Mouse (Mus musculus) liver, embryonic 14.5 days (tissue): ENCODE results near the gene Sept5. TPM values are rescaled to one million over a fixed set of nuclear protein-coding genes. Genes with fewer than 3 reads are reported as not detected.

Experiments used
- ATAC-seq: fragments of 200-750 bp; cut with Nextera tagmentation; 2 replicates; pipeline ENCODE4 v1.8.0; 2017; ENCODE audit warnings: moderate number of reproducible peaks, mild to moderate bottlenecking, moderate library complexity; ENCODE audit not compliant: insufficient read depth
- DNase-seq, 3 experiments: peaks; one replicate each; pipeline ENCODE4 v3.0.0-alpha.2; 2012 to 2013; ENCODE audit warnings: low read depth in 3 of 3, low spot score in 3 of 3
- H3K27ac ChIP-seq: fragments of 300-500 bp; sonication (generic); 2 replicates; pipeline ENCODE4 v1.5.1; 2014; ENCODE audit warnings: moderate library complexity, mild to moderate bottlenecking, control low read depth, inconsistent platforms
- H3K27me3 ChIP-seq: fragments of 300-500 bp; sonication (generic); 2 replicates; pipeline ENCODE4 v1.6.1; 2014; ENCODE audit warnings: mild to moderate bottlenecking, low read length, moderate library complexity; ENCODE audit not compliant: control insufficient read depth, insufficient read depth
- H3K36me3 ChIP-seq: fragments of 300-500 bp; sonication (generic); replicated peaks from 2 replicates; pipeline ENCODE4 v1.6.1; 2014; ENCODE audit warnings: low read depth; ENCODE audit not compliant: control insufficient read depth, insufficient read depth
- H3K4me1 ChIP-seq, 2 experiments: fragments of 200-500 bp in 1 of 2; fragments of 300-500 bp in 1 of 2; sonication (generic) in 1 of 2; replicated peaks; 2 replicates each; pipeline ENCODE4 v1.6.1; 2012 to 2014; ENCODE audit warnings: antibody characterized with exemption in 1 of 2, inconsistent platforms in 1 of 2, low read length in 1 of 2; ENCODE audit not compliant: control insufficient read depth in 2 of 2, insufficient read depth in 2 of 2
- H3K4me2 ChIP-seq: fragments of 300-500 bp; sonication (generic); 2 replicates; pipeline ENCODE4 v1.6.1; 2014; ENCODE audit warnings: low read depth, mild to moderate bottlenecking, control low read depth, moderate library complexity
- H3K4me3 ChIP-seq, 2 experiments: fragments of 200-500 bp in 1 of 2; fragments of 300-500 bp in 1 of 2; sonication (generic) in 1 of 2; 2 replicates each; pipeline ENCODE4 v1.5.1; 2012 to 2014; ENCODE audit warnings: low read depth in 2 of 2, low read length in 2 of 2, mild to moderate bottlenecking in 2 of 2, control low read depth in 1 of 2, inconsistent platforms in 1 of 2, moderate library complexity in 1 of 2; ENCODE audit not compliant: insufficient read depth in 1 of 2
- H3K9ac ChIP-seq: fragments of 300-500 bp; sonication (generic); replicated peaks from 2 replicates; pipeline ENCODE4 v1.6.1; 2014; ENCODE audit warnings: mild to moderate bottlenecking, control low read depth, moderate library complexity
- H3K9me3 ChIP-seq: fragments of 300-500 bp; sonication (generic); 2 replicates; pipeline ENCODE4 v1.6.1; 2016; ENCODE audit warnings: low read length, mixed read lengths; ENCODE audit not compliant: control insufficient read depth
- CTCF ChIP-seq: IDR thresholded peaks from 2 replicates; pipeline ENCODE4 v1.5.1; 2016; ENCODE audit warnings: antibody characterized with exemption, low read depth, control low read depth
- EP300 ChIP-seq: IDR thresholded peaks from 2 replicates; pipeline ENCODE4 v1.6.1; 2016; ENCODE audit warnings: antibody characterized with exemption, low read depth
- WGBS: fragments of 180-500 bp; shearing (Covaris S2); extraction: QIAGEN DNeasy Blood & Tissue Kit; methylation state at CpG from one replicate; pipeline ENCODE4 v1.1.7; 2014; ENCODE audit not compliant: insufficient replicate concordance; 5-methylcytosine and 5-hydroxymethylcytosine counted together
- polyA plus RNA-seq, 2 experiments: library from polyadenylated mRNA; depleted of rRNA in 1 of 2; stranded (reverse) in 1 of 2; unstranded in 1 of 2; fragments of >200 nt; fragmentation: Nextera tagmentation in 1 of 2; extraction: Ambion mirVana in 1 of 2; gene quantifications; 2 replicates each; pipeline versions ENCODE4 v1.2.1 to v1.2.3; 2012 to 2014

Gene Sept5
- polyA plus RNA-seq, 2 experiments = 1.6 to 2.2 TPM

- no peak for TF ChIP-seq EP300
- TF ChIP-seq CTCF = no peak
- ATAC-seq = no peak
- DNase-seq = no peak
Measured at GRCm38 (mm10) chr16:18620601-18621361, 9.0 kb downstream of the Sept5 start.

GRCm38 (mm10) chr16:18620201-18620600 is 9.6 kb downstream of the Sept5 start:
- peaks cover 65% of the 10 kb centered on the region for H3K27me3 ChIP-seq
- no peaks in the 10 kb centered on the region for H3K9me3 ChIP-seq
- DNase-seq (no peak), ATAC-seq (no peak)
- H3K4me1 ChIP-seq = peaks cover 0 to 5% of the 10 kb centered on the region in 2 experiments; a peak in 2 of 4 replicates
- no peak overlapping the region for H3K27ac ChIP-seq
- no peaks in the 10 kb centered on the region for H3K36me3 ChIP-seq
- H3K4me2 ChIP-seq = no peak overlapping the region
- WGBS = 30% methylated on average over 6 of the region's 6 CpGs
- H3K4me3 ChIP-seq = no peak overlapping the region
- H3K9ac ChIP-seq = no peak overlapping the region
- TF ChIP-seq CTCF (no peak), EP300 (no peak)

More at GRCm38 (mm10) chr16:18620601-18621361, 9.0 kb downstream of the Sept5 start:
- no peaks in the 10 kb centered on the region for H3K9me3 ChIP-seq
- no peaks in the 10 kb centered on the region for H3K36me3 ChIP-seq
- no peak overlapping the region for H3K9ac ChIP-seq
- H3K4me1 ChIP-seq = peaks cover 0 to 5% of the 10 kb centered on the region in 2 experiments; a peak in 2 of 4 replicates
- H3K27ac ChIP-seq = no peak overlapping the region
- WGBS = 1% methylated on average over 74 of the region's 74 CpGs
- peaks cover 71% of the 10 kb centered on the region for H3K27me3 ChIP-seq
- peak overlapping the region; percentile 43 for H3K4me2 ChIP-seq
- H3K4me3 ChIP-seq = peak overlapping the region; percentile 16 to 29; a peak in 3 of 4 replicates

GRCm38 (mm10) chr16:18619110-18619509 is 10.6 kb downstream of the Sept5 start:
- Histone ChIP-seq H3K27ac (no peak overlapping the region), H3K4me2 (no peak overlapping the region), H3K4me1 (peaks cover 0 to 5% of the 10 kb centered on the region in 2 experiments; a peak in 2 of 4 replicates), H3K4me3 (no peak overlapping the region), H3K9ac (no peak overlapping the region), H3K27me3 (peaks cover 54% of the 10 kb centered on the region), H3K9me3 (no peaks in the 10 kb centered on the region), H3K36me3 (no peaks in the 10 kb centered on the region)
- WGBS = 21% methylated on average over 4 of the region's 4 CpGs
- no peak for TF ChIP-seq CTCF
- no peak for TF ChIP-seq EP300
- no peak for DNase-seq
- ATAC-seq = no peak

GRCm38 (mm10) chr16:18618297-18618696 is 11.5 kb downstream of the Sept5 start:
- H3K4me1 ChIP-seq = peaks cover 0 to 5% of the 10 kb centered on the region in 2 experiments; a peak in 2 of 4 replicates

GRCm38 (mm10) chr16:18617370-18618065 is 12.2 kb downstream of the Sept5 start:
- DNase-seq (peak; percentile 44 to 62 (median 56)), ATAC-seq (peak; percentile 57)
- 2% methylated on average over 27 of the region's 27 CpGs for WGBS
- no peak overlapping the region for H3K27ac ChIP-seq
- H3K9me3 ChIP-seq = no peaks in the 10 kb centered on the region
- H3K4me1 ChIP-seq = peaks cover 0 to 5% of the 10 kb centered on the region in 2 experiments; a peak in 2 of 4 replicates
- H3K9ac ChIP-seq = no peak overlapping the region
- H3K4me3 ChIP-seq = peak overlapping the region in 1 of 2 experiments; percentile 45; a peak in 2 of 4 replicates
- TF ChIP-seq EP300 (no peak), CTCF (peak; percentile 92)
- peak overlapping the region; percentile 37 for H3K4me2 ChIP-seq
- H3K27me3 ChIP-seq = peaks cover 38% of the 10 kb centered on the region
- no peaks in the 10 kb centered on the region for H3K36me3 ChIP-seq

More at GRCm38 (mm10) chr16:18618297-18618696, 11.5 kb downstream of the Sept5 start:
- no peak overlapping the region for H3K4me2 ChIP-seq
- H3K9ac ChIP-seq = no peak overlapping the region
- ATAC-seq = no peak
- WGBS = 47% methylated on average over 2 of the region's 2 CpGs
- H3K27me3 ChIP-seq = peaks cover 46% of the 10 kb centered on the region
- no peak overlapping the region for H3K4me3 ChIP-seq
- H3K27ac ChIP-seq = no peak overlapping the region
- no peaks in the 10 kb centered on the region for H3K36me3 ChIP-seq
- H3K9me3 ChIP-seq = no peaks in the 10 kb centered on the region
- no peak for TF ChIP-seq EP300
- no peak for TF ChIP-seq CTCF
- DNase-seq = no peak
